Mouse (Mus musculus) heart, adult 2 months (tissue): ENCODE measurements around the gene Cacng3. TPM values are rescaled to one million over a fixed set of nuclear protein-coding genes. Genes with fewer than 3 reads are reported as not detected.

ENCODE experiments used
- DNase-seq, 2 experiments: peaks; one replicate each; pipeline ENCODE4 v3.0.0; 2021
- H3K27ac ChIP-seq: fragments of 200-600 bp; 2 replicates; pipeline ENCODE4 v1.8.1; 2022
- H3K27me3 ChIP-seq: fragments of 200-500 bp; 2 replicates; pipeline ENCODE4 v1.6.1; 2012; ENCODE audit warnings: mild to moderate bottlenecking, low read length, inconsistent platforms, mixed read lengths; ENCODE audit not compliant: control insufficient read depth, insufficient read depth
- H3K36me3 ChIP-seq: fragments of 200-500 bp; 2 replicates; pipeline ENCODE4 v1.6.1; 2012; ENCODE audit warnings: low read length, inconsistent platforms; ENCODE audit not compliant: control insufficient read depth, insufficient read depth
- H3K4me1 ChIP-seq: fragments of 200-500 bp; 2 replicates; pipeline ENCODE4 v1.6.1; 2011; ENCODE audit warnings: low read length; ENCODE audit not compliant: control insufficient read depth, insufficient read depth
- H3K4me3 ChIP-seq: fragments of 200-600 bp; 2 replicates; pipeline ENCODE4 v1.8.1; 2022
- H3K79me2 ChIP-seq: fragments of 200-500 bp; replicated peaks from 2 replicates; pipeline ENCODE4 v1.6.1; 2012; ENCODE audit warnings: mild to moderate bottlenecking, inconsistent platforms, low read length, moderate library complexity, mixed read lengths; ENCODE audit not compliant: control insufficient read depth, insufficient read depth
- H3K9ac ChIP-seq: fragments of 200-500 bp; 2 replicates; pipeline ENCODE4 v1.6.1; 2012; ENCODE audit warnings: low read depth, mild to moderate bottlenecking, control low read depth, inconsistent platforms, low read length, mixed read lengths
- CTCF ChIP-seq: fragments of 200-600 bp; IDR thresholded peaks from 2 replicates; pipeline ENCODE4 v1.8.1; 2022; ENCODE audit warnings: antibody characterized with exemption, mild to moderate bottlenecking, moderate library complexity
- EP300 ChIP-seq: fragments of 200-500 bp; IDR thresholded peaks from 2 replicates; pipeline ENCODE4 v1.6.1; 2011; ENCODE audit warnings: low read depth, low read length, control low read depth; ENCODE audit not compliant: insufficient read depth
- POLR2A ChIP-seq: fragments of 200-500 bp; IDR thresholded peaks from 2 replicates; pipeline ENCODE4 v1.6.1; 2011; ENCODE audit warnings: mild to moderate bottlenecking, low read depth, low read length, control low read depth; ENCODE audit not compliant: insufficient read depth
- WGBS: fragments of 180-500 bp; shearing (Covaris S2); methylation state at CpG from one replicate; pipeline ENCODE4 v1.1.7; 2018; 5-methylcytosine and 5-hydroxymethylcytosine counted together
- intact Hi-C: fragments of 180-260 bp; cut with DNase I; formaldehyde crosslinking; loops from one replicate; pipeline ENCODE4 v1.15.1; 2025
- polyA plus RNA-seq: library from polyadenylated mRNA; depleted of rRNA; stranded (reverse); fragments of >200 nt; gene quantifications from 2 replicates; pipeline ENCODE4 v1.2.3, GENCODE M21; 2012
- total RNA-seq, 2 experiments: library from RNA; stranded (reverse); gene quantifications; 2 replicates each; pipeline ENCODE4 v1.2.3; 2021

The Cacng3 gene
- total and polyA plus RNA-seq, 3 experiments: not detected

DNA sequence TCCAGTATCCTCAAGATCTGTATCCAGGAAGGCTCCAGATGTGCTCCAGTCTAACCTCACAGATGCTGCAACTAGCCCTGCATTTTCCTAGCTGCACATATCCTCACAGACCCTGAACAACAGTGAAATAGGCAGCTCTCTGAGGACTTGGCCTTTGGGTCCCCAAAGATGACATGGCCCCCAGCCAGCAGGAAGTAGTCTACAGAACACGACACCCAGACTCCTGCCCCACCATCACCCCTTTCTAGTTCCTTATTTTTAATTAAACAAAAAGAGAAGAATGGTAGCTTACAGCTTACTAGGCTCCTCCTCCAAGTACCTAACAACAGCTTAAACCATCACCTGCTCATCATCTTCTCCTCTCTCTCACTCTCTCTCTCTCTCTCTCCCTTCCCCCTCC, 143.4 kb downstream of the Cacng3 start:
- Histone ChIP-seq H3K36me3 (no peaks in the 10 kb centered on the region), H3K27me3 (no peaks in the 10 kb centered on the region), H3K79me2 (no peaks in the 10 kb centered on the region), H3K27ac (no peak overlapping the region), H3K4me3 (no peak overlapping the region), H3K9ac (no peak overlapping the region), H3K4me1 (no peaks in the 10 kb centered on the region)
- no peak for DNase-seq
- WGBS: 25% methylated on average over 1 of the region's 1 CpGs
- TF ChIP-seq EP300: no peak
- no peak for TF ChIP-seq POLR2A
- no peak for TF ChIP-seq CTCF
- intact Hi-C loops: no loop called here

DNA sequence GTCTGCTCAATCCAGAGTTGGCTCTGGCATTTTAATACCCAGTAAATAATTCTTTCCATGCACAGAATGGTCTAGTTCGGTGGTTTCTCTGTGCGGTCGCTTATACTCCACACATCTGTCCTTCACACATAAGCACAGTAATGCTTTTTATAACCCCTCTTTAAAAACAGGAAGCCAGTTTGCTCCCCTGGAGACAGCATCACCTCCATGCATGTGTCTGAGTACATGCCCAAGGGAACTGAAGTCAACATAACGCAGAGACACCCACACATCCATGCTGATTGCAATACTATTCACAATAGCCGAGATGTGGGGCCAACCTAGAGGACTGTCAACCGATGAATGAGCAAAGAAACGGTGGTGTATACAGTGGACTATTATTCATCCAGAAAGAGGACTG, 147.3 kb downstream of the Cacng3 start:
- Histone ChIP-seq H3K4me3 (no peak overlapping the region), H3K9ac (no peak overlapping the region), H3K79me2 (no peaks in the 10 kb centered on the region), H3K4me1 (peaks cover 10% of the 10 kb centered on the region), H3K36me3 (peaks cover 10% of the 10 kb centered on the region), H3K27me3 (no peaks in the 10 kb centered on the region), H3K27ac (no peak overlapping the region)
- intact Hi-C loops: no loop called here
- DNase-seq: no peak
- TF ChIP-seq POLR2A (no peak), EP300 (no peak), CTCF (no peak)
- WGBS: 41% methylated on average over 7 of the region's 7 CpGs
